Mouse (Mus musculus): Measurements from ENCODE around the gene Astn2.

DNA sequence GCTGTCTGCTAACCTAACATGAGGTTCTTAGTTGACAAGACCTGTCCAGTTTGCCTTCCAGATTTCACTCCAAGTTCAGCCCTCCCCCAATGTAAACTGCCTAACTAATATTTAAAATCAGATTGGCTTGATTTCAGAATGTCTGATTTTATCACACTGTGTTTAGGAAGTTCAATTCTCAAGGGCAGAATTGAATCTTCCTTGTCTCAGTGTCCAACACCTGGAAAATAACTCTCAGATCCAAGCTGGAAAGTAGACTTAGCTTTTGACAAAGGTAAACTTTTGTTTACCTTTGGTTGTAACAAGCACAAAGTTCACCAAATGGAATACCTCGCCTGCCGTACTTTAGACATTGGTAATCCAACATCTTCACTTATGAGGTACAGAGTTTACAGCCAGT, 1027.8 kb downstream of the Astn2 start:
- no peak for TF ChIP-seq CTCF (IDR thresholded peaks at IDR 0.05; ENCODE audit: control insufficient read depth, insufficient read depth, insufficient read length)
- no peak for TF ChIP-seq USF1 (IDR thresholded peaks at IDR 0.05; ENCODE audit: low read depth)
- TF ChIP-seq MAX (IDR thresholded peaks at IDR 0.05) = no peak
